Mouse (Mus musculus): Measurements from ENCODE around the gene Amz1.

The Amz1 gene

GRCm38 (mm10) chr5:140722121-140722520 is 1.8 kb upstream of the Amz1 start:
- in situ Hi-C loops (cut with MboI, MseI): no loop called here

DNA sequence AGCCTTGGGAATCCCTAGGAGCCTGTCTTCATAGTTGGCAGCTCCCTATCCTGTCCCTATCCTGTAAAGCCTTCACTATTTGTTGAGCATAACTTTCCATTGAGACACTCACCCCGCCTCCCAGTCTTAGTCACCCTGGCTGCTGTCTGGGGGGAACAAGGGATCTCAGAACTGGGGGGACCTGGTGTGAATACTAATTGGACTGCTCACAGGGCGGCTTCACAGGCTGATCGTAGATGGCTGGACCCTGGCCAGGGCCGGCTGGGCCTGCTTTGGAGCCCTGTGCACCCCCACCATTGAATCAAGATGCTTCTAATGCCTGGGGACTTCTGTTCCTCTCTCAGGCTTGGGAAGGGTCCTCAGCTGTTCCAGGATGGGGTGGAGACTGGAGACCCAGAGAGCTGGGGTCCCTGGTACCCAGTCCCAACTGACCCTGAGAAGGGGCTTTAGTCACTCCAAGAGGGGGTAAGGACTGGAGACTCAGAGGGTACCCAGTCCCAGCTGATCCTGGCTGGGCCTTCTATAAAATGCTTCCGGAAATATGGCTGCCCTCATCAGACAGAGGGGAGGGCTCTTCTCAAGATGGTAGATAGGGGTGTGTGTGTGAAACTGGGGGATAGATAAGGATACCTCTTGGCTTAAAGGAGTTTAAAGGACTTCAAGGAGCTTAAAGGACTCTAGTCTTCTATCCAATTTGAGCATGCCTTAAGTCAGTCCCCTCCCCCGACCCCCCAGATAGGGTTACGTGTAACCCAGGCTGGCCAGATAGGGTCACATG is 2.3 kb downstream of the Amz1 start:
- in situ Hi-C loops (cut with MboI, MseI): no loop called here

DNA sequence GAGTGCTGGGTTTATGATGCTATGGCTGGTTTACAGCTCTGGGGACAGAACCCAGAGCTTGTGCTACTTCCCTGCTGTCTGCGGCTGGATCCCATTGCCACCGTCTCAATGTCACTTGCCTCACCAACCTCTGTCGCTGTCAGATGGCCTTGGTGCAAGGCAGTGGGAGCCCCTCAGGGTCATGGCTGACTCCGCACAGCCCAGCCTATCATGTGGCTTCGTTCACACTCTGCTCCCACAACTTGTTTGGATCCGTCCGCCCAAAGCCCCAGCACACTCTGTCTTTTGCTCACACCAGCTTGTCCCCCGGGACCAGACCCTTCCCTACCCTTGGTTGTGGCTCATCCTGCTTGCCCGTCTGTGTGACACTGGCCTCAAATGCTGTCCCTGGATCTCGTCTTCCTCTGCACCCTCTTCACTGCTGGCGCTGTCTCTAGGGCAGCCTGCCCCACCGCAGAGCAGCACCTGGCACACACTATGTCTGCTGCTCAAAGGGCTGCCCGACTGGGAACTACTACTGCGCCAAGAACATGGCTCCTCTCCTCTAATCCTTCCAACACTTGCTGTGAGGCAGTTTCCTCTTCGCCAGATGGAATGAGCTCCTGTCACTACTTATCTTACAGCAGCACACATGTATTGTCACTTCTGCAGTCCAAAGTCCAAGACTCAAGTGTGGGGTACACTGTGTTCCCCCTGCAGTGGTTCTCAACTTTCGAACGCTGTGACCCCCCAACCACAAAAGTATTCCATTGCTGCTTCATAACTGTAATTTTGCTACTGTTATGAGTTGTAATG is 3.2 kb downstream of the Amz1 start:
- in situ Hi-C loops (cut with MboI, MseI): no loop called here

GRCm38 (mm10) chr5:140731040-140731797 is 7.3 kb downstream of the Amz1 start:
- in situ Hi-C loops (cut with MboI, MseI): no loop called here

DNA sequence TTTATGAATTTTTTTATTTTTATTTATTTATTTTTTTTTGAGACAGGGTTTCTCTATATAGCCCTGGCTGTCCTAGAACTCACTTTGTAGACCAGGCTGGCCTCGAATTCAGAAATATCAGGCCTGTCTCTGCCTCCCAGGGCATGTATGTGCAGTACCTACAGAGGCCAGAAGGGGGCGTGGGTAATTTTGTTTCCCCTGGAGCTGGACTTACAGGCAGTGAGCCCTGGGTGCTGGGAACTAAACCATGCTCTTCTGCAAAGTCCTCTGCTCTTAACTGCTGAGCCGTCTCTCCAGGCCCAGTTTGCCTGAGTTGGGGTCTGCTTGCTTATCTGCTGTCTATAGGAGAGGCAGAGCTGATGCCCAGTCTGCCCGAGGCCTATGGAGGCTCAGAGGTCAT is 8.3 kb downstream of the Amz1 start:
- in situ Hi-C loops (cut with MboI, MseI): no loop called here

- in situ Hi-C loops (cut with MboI, MseI): no loop called here
These were observed 9.4 kb downstream of the Amz1 start for GRCm38 (mm10) chr5:140733336-140733735.

DNA sequence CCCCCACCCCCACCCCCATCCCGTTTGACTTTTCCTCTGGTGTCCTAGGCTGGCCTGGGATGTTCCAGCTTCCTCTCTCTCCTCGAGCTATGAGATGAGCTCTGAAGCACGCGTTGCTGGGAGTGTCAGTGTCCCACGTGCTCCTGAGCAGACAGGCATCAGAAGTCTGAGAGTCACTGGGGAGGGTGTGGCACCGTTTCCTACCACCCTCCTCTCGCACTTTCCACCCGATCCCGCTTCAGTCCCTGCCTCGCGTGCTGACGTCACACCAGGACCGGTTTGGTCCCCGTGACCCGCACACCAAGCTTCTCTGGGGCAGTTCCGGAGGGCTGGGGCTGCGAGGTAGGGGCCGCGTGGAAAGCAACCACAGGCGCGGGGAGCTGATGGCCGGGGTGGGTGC is 11.4 kb downstream of the Amz1 start:
- in situ Hi-C loops (cut with MboI, MseI): no loop called here

DNA sequence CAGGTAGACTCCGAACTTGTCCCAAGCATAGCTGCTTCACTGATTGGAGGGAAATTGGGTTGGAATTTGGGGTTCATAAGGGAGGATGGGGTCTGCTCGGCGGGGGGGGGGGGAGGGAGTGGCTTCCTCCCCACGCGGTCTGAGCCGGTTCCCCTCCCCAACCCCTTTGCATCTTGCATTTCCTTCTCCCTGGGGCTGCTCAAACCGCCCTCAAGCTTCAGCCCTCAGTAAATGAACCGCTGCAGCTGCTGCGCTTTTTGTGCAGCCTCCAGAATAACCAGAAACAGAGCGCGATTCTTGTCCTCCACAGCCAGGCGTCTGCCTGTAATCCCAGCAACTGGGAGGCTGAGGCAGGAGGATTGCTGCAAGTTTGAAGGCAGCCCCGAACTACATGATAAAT is 12.2 kb downstream of the Amz1 start:
- in situ Hi-C loops (cut with MboI, MseI): no loop called here

GRCm38 (mm10) chr5:140739813-140740212 is 15.9 kb downstream of the Amz1 start:
- in situ Hi-C loops (cut with MboI, MseI): no loop called here

DNA sequence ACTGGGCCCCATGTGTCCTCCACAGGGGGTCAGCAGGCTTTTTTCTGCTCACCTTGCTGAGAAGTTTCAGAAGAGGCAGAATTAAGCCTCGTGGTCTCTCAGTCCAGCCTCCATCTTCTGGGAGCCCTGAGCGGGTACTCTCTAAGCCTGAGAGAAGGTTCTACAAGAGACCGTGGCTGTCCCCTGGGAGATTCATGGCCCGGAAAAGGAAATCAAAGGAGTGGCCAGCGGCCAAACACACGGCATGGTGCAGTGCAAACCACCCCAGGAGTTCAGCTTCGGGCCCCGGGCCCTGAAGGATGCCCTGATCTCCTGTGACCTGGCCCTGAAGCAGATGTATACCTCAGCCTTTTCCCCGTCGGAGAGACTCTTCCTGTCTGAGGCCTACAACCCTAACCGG is 17.1 kb downstream of the Amz1 start:
- in situ Hi-C loops (cut with MboI, MseI): no loop called here

GRCm38 (mm10) chr5:140741877-140742276 is 17.9 kb downstream of the Amz1 start:
- in situ Hi-C loops (cut with MboI, MseI): no loop called here

GRCm38 (mm10) chr5:140743706-140744131 is 19.8 kb downstream of the Amz1 start:
- in situ Hi-C loops (cut with MboI, MseI): no loop called here

GRCm38 (mm10) chr5:140748425-140748824 is 24.5 kb downstream of the Amz1 start:
- in situ Hi-C loops (cut with MboI, MseI): no loop called here

DNA sequence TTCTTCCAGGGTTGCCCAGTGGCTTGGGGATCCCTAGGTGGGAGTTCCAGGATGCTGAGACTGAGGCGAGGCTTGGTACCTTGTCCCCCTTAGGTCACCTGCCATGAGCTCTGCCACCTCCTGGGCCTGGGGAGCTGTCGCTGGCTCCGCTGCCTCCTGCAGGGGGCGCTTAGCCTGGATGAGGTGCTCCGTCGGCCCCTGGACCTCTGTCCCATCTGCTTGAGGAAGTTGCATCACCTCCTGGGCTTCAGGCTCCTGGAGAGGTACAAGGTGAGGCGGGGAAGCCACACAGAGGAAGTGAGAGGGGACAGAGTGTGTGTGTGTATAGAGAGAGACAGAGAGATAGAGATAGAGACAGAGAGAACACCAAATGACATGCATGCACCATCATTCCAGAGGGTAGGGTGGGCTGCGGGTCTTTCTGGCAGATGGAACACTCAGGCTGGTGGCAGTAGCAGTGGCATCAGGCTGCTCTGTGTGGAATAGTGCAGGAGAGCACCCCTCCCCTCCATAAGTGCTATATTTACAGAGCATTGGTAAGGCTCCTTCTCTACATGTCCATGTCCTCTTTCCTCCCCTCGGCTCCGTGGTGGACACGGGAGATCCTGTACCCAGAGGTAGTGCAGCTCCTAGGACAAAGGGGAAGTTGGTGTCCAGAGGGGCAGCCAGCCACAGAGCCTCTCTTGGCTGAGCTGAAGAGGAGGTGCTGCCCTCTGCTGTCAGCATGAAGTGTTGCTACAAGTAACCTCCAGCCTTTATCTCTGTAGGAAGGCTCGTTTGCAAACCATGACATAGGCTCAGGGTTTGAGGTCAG is 25.3 kb downstream of the Amz1 start:
- in situ Hi-C loops (cut with MboI, MseI): no loop called here

DNA sequence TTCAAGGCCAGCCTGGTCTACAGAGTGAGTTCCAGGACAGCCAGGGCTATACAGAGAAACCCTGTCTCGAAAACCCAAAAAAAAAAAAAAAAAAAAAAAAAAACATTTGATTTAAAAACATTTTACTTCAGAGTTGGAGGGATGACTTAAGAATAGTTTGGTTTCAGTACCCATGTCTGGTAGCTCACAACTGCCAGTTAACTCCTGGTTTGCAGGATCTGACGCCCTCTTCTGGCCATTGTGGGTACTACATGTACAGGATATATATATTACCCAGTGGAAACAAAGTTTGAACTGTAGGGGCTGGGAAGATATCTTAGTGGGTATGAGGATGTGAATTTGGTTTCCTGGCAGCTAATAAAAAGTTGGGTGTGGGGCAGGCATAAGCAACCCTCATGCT is 27.0 kb downstream of the Amz1 start:
- in situ Hi-C loops (cut with MboI, MseI): no loop called here

- in situ Hi-C loops (cut with MboI, MseI): no loop called here
These were observed 28.1 kb downstream of the Amz1 start for GRCm38 (mm10) chr5:140752041-140752440.

GRCm38 (mm10) chr5:140752639-140753038 is 28.7 kb downstream of the Amz1 start:
- in situ Hi-C loops (cut with MboI, MseI): no loop called here

- in situ Hi-C loops (cut with MboI, MseI): no loop called here
These were observed 29.3 kb downstream of the Amz1 start for GRCm38 (mm10) chr5:140753223-140753622.

DNA sequence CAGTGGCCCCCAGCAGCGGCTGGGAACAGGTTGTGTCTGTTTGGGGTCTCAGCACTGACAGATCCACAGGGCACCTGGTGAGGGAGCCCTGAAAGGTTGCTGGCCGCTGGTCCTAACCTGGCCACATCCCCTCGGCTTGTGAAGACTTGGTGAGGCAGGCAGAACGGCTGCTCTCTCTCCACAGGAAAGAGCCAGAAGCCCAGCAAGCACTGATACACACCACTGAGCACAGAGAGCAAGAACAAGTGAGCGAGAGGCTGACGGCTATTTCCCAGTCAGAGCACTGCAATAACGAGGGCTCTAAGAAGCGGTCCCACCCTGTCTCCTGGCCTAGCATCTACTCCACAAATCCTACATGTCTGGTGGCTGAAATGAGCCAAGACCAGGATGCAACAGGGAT is 34.9 kb downstream of the Amz1 start:
- in situ Hi-C loops (cut with MboI, MseI): no loop called here

DNA sequence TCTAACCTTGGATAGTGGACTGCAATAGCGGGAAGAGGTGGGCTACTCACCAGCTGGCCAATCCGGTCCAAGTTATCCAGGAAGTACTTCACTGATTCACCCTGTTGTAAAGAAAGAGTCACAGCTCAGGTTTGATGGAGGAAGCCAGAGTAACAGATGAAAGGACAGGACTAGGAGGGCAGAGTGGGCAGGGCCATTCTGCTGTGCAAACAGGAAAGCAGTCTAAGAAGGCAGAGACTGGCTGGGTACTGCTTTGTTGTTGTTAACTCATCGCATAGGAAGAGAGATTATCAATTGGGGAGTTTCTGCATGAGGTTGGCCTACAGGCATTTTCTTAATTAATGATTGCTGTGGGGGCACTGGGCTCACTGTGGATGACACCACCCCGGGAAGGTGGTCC is 38.6 kb downstream of the Amz1 start:
- in situ Hi-C loops (cut with MboI, MseI): no loop called here

GRCm38 (mm10) chr5:140764921-140765613 is 41.1 kb downstream of the Amz1 start:
- in situ Hi-C loops (cut with MboI, MseI): no loop called here
